Mouse (Mus musculus): ENCODE measurements around the gene Csad. TPM values are rescaled to one million over a fixed set of nuclear protein-coding genes. Genes with fewer than 3 reads are reported as not detected.
A peak's percentile ranks its signal among the peaks of the same experiment; 100 is the strongest.

The Csad gene
- polyA plus RNA-seq, 1 experiment from 2014 or later: 39.4 TPM

- 46% methylated on average over 23 of the region's 23 CpGs for WGBS
- H3K9ac ChIP-seq: no peak overlapping the region
Observed at GRCm38 (mm10) chr15:102142914-102143912, 61.3 kb downstream of the Csad start.

GRCm38 (mm10) chr15:102141120-102141519 is 63.4 kb downstream of the Csad start:
- Histone ChIP-seq H3K9me3 (replicated peaks) (no peaks in the 10 kb centered on the region), H3K4me1 (replicated peaks) (peaks cover 25% of the 10 kb centered on the region), H3K4me3 (no peak overlapping the region), H3K27ac (ENCODE audit: poor library complexity, severe bottlenecking) (no peak overlapping the region), H3K4me2 (no peak overlapping the region), H3K36me3 (no peaks in the 10 kb centered on the region), H3K9ac (no peak overlapping the region), H3K27me3 (replicated peaks) (peaks cover 36% of the 10 kb centered on the region)
- 88% methylated on average over 5 of the region's 5 CpGs for WGBS
- ATAC-seq (ENCODE audit: insufficient number of reproducible peaks, low FRiP score): no peak

More at GRCm38 (mm10) chr15:102142914-102143912, 61.3 kb downstream of the Csad start:
- H3K27me3 ChIP-seq (replicated peaks): peaks cover 40% of the 10 kb centered on the region
- H3K4me1 ChIP-seq (replicated peaks): peaks cover 23% of the 10 kb centered on the region
- no peak overlapping the region for H3K4me3 ChIP-seq
- ATAC-seq (ENCODE audit: insufficient number of reproducible peaks, low FRiP score): no peak
- H3K27ac ChIP-seq (ENCODE audit: poor library complexity, severe bottlenecking): no peak overlapping the region
- H3K36me3 ChIP-seq: no peaks in the 10 kb centered on the region
- H3K9me3 ChIP-seq (replicated peaks): no peaks in the 10 kb centered on the region
- no peak overlapping the region for H3K4me2 ChIP-seq

GRCm38 (mm10) chr15:102136129-102136758 is 68.3 kb downstream of the Csad start, which contains the start of gene Spryd3:
Spryd3 (minus strand) TSS chr15:102136234.
- Histone ChIP-seq H3K4me1 (replicated peaks) (peaks cover 15% of the 10 kb centered on the region), H3K27ac (ENCODE audit: poor library complexity, severe bottlenecking) (peak within 1 kb of the TSS; percentile 73), H3K36me3 (peaks cover 25% of the 10 kb centered on the region), H3K27me3 (replicated peaks) (0 out of 2 replicates have a peak, but pooled peaks cover 2% of the 10 kb centered on the region), H3K9ac (peak within 1 kb of the TSS; percentile 92), H3K9me3 (replicated peaks) (no peaks in the 10 kb centered on the region), H3K4me2 (peak within 1 kb of the TSS; percentile 83), H3K4me3 (peak within 1 kb of the TSS; percentile 96)
- peak; percentile 100 for ATAC-seq (ENCODE audit: insufficient number of reproducible peaks, low FRiP score)
- 1% methylated on average over 50 of the region's 50 CpGs for WGBS

GRCm38 (mm10) chr15:102135522-102136128 is 68.9 kb downstream of the Csad start:
- ATAC-seq (ENCODE audit: insufficient number of reproducible peaks, low FRiP score): peak; percentile 5; the same call in 1 of the 2 replicates
- peaks cover 32% of the 10 kb centered on the region for H3K36me3 ChIP-seq
- WGBS: 5% methylated on average over 35 of the region's 35 CpGs

GRCm38 (mm10) chr15:102134709-102135108 is 69.8 kb downstream of the Csad start:
- H3K36me3 ChIP-seq: peaks cover 41% of the 10 kb centered on the region
- no peaks in the 10 kb centered on the region for H3K27me3 ChIP-seq (replicated peaks)
- no peak overlapping the region for H3K9ac ChIP-seq
- H3K27ac ChIP-seq (ENCODE audit: poor library complexity, severe bottlenecking): no peak overlapping the region
- peaks cover 15% of the 10 kb centered on the region for H3K4me1 ChIP-seq (replicated peaks)
- 87% methylated on average over 2 of the region's 2 CpGs for WGBS
- no peaks in the 10 kb centered on the region for H3K9me3 ChIP-seq (replicated peaks)
- ATAC-seq (ENCODE audit: insufficient number of reproducible peaks, low FRiP score): no peak
- H3K4me2 ChIP-seq: peak overlapping the region; percentile 83
- H3K4me3 ChIP-seq: no peak overlapping the region

More at GRCm38 (mm10) chr15:102135522-102136128, 68.9 kb downstream of the Csad start:
- peak overlapping the region; percentile 83 for H3K4me2 ChIP-seq
- peak overlapping the region; percentile 72 for H3K27ac ChIP-seq (ENCODE audit: poor library complexity, severe bottlenecking)
- 0 out of 2 replicates have a peak, but pooled peaks cover 2% of the 10 kb centered on the region for H3K27me3 ChIP-seq (replicated peaks)
- H3K4me3 ChIP-seq: peak overlapping the region; percentile 96
- H3K4me1 ChIP-seq (replicated peaks): peaks cover 15% of the 10 kb centered on the region
- H3K9ac ChIP-seq: peak overlapping the region; percentile 92
- no peaks in the 10 kb centered on the region for H3K9me3 ChIP-seq (replicated peaks)

GRCm38 (mm10) chr15:102133314-102133713 is 71.2 kb downstream of the Csad start:
- Histone ChIP-seq H3K36me3 (peaks cover 53% of the 10 kb centered on the region), H3K27ac (ENCODE audit: poor library complexity, severe bottlenecking) (no peak overlapping the region), H3K4me2 (no peak overlapping the region), H3K4me3 (no peak overlapping the region), H3K9ac (no peak overlapping the region), H3K27me3 (replicated peaks) (no peaks in the 10 kb centered on the region), H3K4me1 (replicated peaks) (peaks cover 15% of the 10 kb centered on the region), H3K9me3 (replicated peaks) (no peaks in the 10 kb centered on the region)
- WGBS: 89% methylated on average over 9 of the region's 9 CpGs
- ATAC-seq (ENCODE audit: insufficient number of reproducible peaks, low FRiP score): no peak

Other genes with a start within 250 kb of the Csad start
- gene Krt8, start 200.2 kb downstream of the Csad start, polyA plus RNA-seq (2016; fragmentation: Nextera tagmentation; extraction: Ambion mirVana): 20.1 and 27.2 TPM in 2 replicates
- 30.8 and 38.0 TPM in 2 replicates for gene Krt18, start 176.5 kb downstream of the Csad start, polyA plus RNA-seq (2016; fragmentation: Nextera tagmentation; extraction: Ambion mirVana)
- 79.9 and 80.2 TPM in 2 replicates for gene Eif4b, start 131.0 kb downstream of the Csad start, polyA plus RNA-seq (2016; fragmentation: Nextera tagmentation; extraction: Ambion mirVana)
- gene Tns2, start 104.3 kb downstream of the Csad start, polyA plus RNA-seq (2016; fragmentation: Nextera tagmentation; extraction: Ambion mirVana): 35.3 and 38.7 TPM in 2 replicates
- gene Spryd3, start 68.5 kb downstream of the Csad start, polyA plus RNA-seq (2016; fragmentation: Nextera tagmentation; extraction: Ambion mirVana): 19.8 and 20.9 TPM in 2 replicates
- 1.7 and 2.5 TPM in 2 replicates for gene Igfbp6, start 60.4 kb downstream of the Csad start, polyA plus RNA-seq (2016; fragmentation: Nextera tagmentation; extraction: Ambion mirVana)
- gene Soat2, start 54.2 kb downstream of the Csad start, polyA plus RNA-seq (2016; fragmentation: Nextera tagmentation; extraction: Ambion mirVana): 0.87 and 1.2 TPM in 2 replicates
- gene Zfp740, start 1.5 kb downstream of the Csad start, polyA plus RNA-seq (2016; fragmentation: Nextera tagmentation; extraction: Ambion mirVana): 47.3 and 48.6 TPM in 2 replicates
- 0.38 and 0.72 TPM in 2 replicates for gene Itgb7, start 27.2 kb upstream of the Csad start, polyA plus RNA-seq (2016; fragmentation: Nextera tagmentation; extraction: Ambion mirVana)
- 12.0 TPM in 2 replicates for gene Rarg, start 52.8 kb upstream of the Csad start, polyA plus RNA-seq (2016; fragmentation: Nextera tagmentation; extraction: Ambion mirVana)
- gene Gm9918, start 65.8 kb upstream of the Csad start, polyA plus RNA-seq (2016; fragmentation: Nextera tagmentation; extraction: Ambion mirVana): 0.19 TPM in 1 of 2 replicates, not detected in the other
- 46.2 and 48.2 TPM in 2 replicates for gene Mfsd5, start 74.7 kb upstream of the Csad start, polyA plus RNA-seq (2016; fragmentation: Nextera tagmentation; extraction: Ambion mirVana)
- gene Espl1, start 91.5 kb upstream of the Csad start, polyA plus RNA-seq (2016; fragmentation: Nextera tagmentation; extraction: Ambion mirVana): 24.0 and 26.1 TPM in 2 replicates
- gene Pfdn5, start 121.4 kb upstream of the Csad start, polyA plus RNA-seq (2016; fragmentation: Nextera tagmentation; extraction: Ambion mirVana): 267 and 273 TPM in 2 replicates
- gene Myg1, start 127.0 kb upstream of the Csad start, polyA plus RNA-seq (2016; fragmentation: Nextera tagmentation; extraction: Ambion mirVana): 58.8 and 60.7 TPM in 2 replicates
- 53.8 and 55.8 TPM in 2 replicates for gene Aaas, start 146.0 kb upstream of the Csad start, polyA plus RNA-seq (2016; fragmentation: Nextera tagmentation; extraction: Ambion mirVana)
- gene Sp7, start 162.5 kb upstream of the Csad start, polyA plus RNA-seq (2016; fragmentation: Nextera tagmentation; extraction: Ambion mirVana): 0.34 and 0.58 TPM in 2 replicates
- 6.9 and 7.3 TPM in 2 replicates for gene Sp1, start 201.4 kb upstream of the Csad start, polyA plus RNA-seq (2016; fragmentation: Nextera tagmentation; extraction: Ambion mirVana)
- 0.38 and 0.71 TPM in 2 replicates for gene Amhr2, start 240.6 kb upstream of the Csad start, polyA plus RNA-seq (2016; fragmentation: Nextera tagmentation; extraction: Ambion mirVana)

All from heart, embryonic 12.5 days (tissue).